Mouse (Mus musculus) kidney, embryonic 14.5 days (tissue): Measurements from ENCODE around the gene Cct5. TPM values are rescaled to one million over a fixed set of nuclear protein-coding genes. Genes with fewer than 3 reads are reported as not detected.
"Not testable (repeated sequence)": the region's sequence is repeated elsewhere in the genome, so short reads cannot be mapped to it uniquely, and the experiment has no call there.

Experiments used
- ATAC-seq: fragments of 200-750 bp; cut with Nextera tagmentation; 2 replicates; pipeline ENCODE4 v1.8.0; 2017; ENCODE audit warnings: moderate number of reproducible peaks, mild to moderate bottlenecking, moderate TSS enrichment, moderate library complexity; ENCODE audit not compliant: low FRiP score, low TSS enrichment
- H3K27ac ChIP-seq: fragments of 300-500 bp; sonication (generic); 2 replicates; pipeline ENCODE4 v1.5.1; 2014; ENCODE audit warnings: low read depth, mild to moderate bottlenecking, low read length, moderate library complexity, mixed read lengths
- H3K27me3 ChIP-seq: fragments of 300-500 bp; sonication (generic); 2 replicates; pipeline ENCODE4 v1.6.1; 2014; ENCODE audit warnings: mild to moderate bottlenecking, low read length; ENCODE audit not compliant: control insufficient read depth, insufficient read depth
- H3K36me3 ChIP-seq: fragments of 300-500 bp; sonication (generic); 2 replicates; pipeline ENCODE4 v1.6.1; 2014; ENCODE audit warnings: low read length, mixed read lengths; ENCODE audit not compliant: control insufficient read depth, insufficient read depth
- H3K4me1 ChIP-seq: fragments of 300-500 bp; sonication (generic); 2 replicates; pipeline ENCODE4 v1.6.1; 2014; ENCODE audit warnings: low read length, mixed read lengths; ENCODE audit not compliant: control insufficient read depth, insufficient read depth
- H3K4me2 ChIP-seq: fragments of 300-500 bp; sonication (generic); replicated peaks from 2 replicates; pipeline ENCODE4 v1.6.1; 2014; ENCODE audit warnings: low read depth, mild to moderate bottlenecking, low read length
- H3K4me3 ChIP-seq: fragments of 300-500 bp; sonication (generic); 2 replicates; pipeline ENCODE4 v1.5.1; 2014; ENCODE audit warnings: mild to moderate bottlenecking, low read length
- H3K9ac ChIP-seq: fragments of 300-500 bp; sonication (generic); 2 replicates; pipeline ENCODE4 v1.6.1; 2014; ENCODE audit warnings: low read depth, mild to moderate bottlenecking, low read length, moderate library complexity
- H3K9me3 ChIP-seq: fragments of 300-500 bp; sonication (generic); 2 replicates; pipeline ENCODE4 v1.6.1; 2016; ENCODE audit warnings: low read length; ENCODE audit not compliant: control insufficient read depth
- WGBS: fragments of 180-500 bp; shearing (Covaris S2); extraction: QIAGEN DNeasy Blood & Tissue Kit; methylation state at CpG from one replicate; pipeline ENCODE4 v1.1.7; 2014; 5-methylcytosine and 5-hydroxymethylcytosine counted together
- polyA plus RNA-seq: library from polyadenylated mRNA; unstranded; fragments of >200 nt; fragmentation: Nextera tagmentation; extraction: Ambion mirVana; gene quantifications from 2 replicates; pipeline ENCODE4 v1.2.1, GENCODE M21; 2014

The Cct5 gene
- polyA plus RNA-seq, 1 experiment from 2014 or later, result 654 TPM

DNA sequence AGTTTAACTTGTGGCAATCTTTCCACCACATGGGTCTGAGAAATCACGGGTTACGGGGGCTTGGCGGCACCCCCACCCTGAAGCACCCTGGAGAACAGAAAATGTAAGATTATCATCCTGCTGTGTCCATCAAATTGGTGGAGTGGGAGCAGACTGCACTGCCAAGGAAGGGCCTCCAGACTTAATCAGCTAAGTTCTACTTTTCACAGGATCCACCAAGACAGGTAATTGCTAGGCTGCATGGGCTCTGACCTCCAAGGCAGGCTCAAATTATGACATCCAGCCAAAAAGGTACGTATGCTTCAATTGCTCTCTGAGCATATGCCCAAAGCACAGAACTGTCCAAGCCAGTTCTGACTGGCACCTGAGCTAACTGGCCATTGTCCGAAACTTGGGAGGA, 11.4 kb downstream of the Cct5 start:
- H3K4me1 ChIP-seq, result no peaks in the 10 kb centered on the region
- no peak overlapping the region for H3K4me3 ChIP-seq
- H3K4me2 ChIP-seq, result no peak overlapping the region
- ATAC-seq, result no peak
- H3K27ac ChIP-seq, result no peak overlapping the region
- no peaks in the 10 kb centered on the region for H3K9me3 ChIP-seq
- WGBS, result 97% methylated on average over 5 of the region's 5 CpGs
- no peaks in the 10 kb centered on the region for H3K27me3 ChIP-seq
- H3K9ac ChIP-seq, result no peak overlapping the region
- H3K36me3 ChIP-seq, result peaks cover 57% of the 10 kb centered on the region

DNA sequence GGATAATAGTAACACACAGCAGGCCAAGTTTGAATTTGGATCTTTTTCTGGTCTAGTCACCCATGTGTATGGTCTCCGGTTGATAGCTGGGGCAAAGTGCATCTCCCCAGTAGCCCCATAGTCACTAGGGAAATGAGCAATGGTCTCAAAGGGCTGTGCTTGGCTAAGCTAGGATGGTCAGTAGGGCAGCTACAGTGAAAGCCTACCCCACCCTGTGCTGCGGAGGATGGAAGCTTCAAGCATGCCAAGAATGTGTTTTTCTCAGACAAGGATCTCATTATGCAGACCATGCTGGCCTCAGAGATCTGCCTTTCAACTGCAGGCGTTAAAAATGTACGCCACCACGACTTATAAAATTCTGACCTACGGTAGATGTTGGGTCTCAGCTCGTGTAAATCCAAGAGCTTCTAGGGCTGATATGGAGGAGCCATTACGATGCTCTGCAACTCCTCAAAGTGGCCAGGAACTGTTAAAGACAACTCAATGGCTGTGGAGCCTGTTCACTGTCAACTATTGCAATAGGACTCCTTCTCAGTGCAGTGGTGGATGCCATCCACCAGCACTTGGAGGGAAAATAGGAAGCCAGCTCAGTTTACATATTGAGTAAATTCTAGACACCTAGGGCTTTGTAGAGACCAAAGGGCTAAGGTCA, 12.5 kb downstream of the Cct5 start:
- H3K27ac ChIP-seq, result no peak overlapping the region
- WGBS, result 69% methylated on average over 8 of the region's 8 CpGs
- no peaks in the 10 kb centered on the region for H3K9me3 ChIP-seq
- H3K4me3 ChIP-seq, result no peak overlapping the region
- H3K36me3 ChIP-seq, result peaks cover 47% of the 10 kb centered on the region
- H3K9ac ChIP-seq, result no peak overlapping the region
- no peak overlapping the region for H3K4me2 ChIP-seq
- ATAC-seq, result no peak
- H3K27me3 ChIP-seq, result no peaks in the 10 kb centered on the region
- H3K4me1 ChIP-seq, result no peaks in the 10 kb centered on the region

DNA sequence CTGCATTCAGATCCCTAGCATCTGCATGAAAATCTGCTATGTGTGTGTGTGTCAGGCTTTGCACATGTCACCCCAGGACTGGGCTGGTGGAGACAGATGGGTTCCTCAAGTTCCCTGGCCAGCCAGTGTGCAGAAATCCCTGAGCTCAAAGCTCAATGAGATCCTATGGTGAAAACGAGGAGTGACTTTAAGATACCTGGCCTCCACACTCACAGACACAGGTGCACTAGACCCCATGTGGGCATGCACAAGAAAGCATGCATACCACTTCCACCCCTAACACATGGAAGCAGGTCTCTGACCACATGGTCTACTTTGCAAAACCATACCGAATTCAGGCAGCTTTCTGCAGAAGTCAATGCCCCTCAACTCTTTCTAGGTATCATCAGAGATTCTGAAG, 13.8 kb downstream of the Cct5 start:
- Histone ChIP-seq H3K36me3 (peaks cover 34% of the 10 kb centered on the region), H3K27me3 (no peaks in the 10 kb centered on the region), H3K4me1 (no peaks in the 10 kb centered on the region), H3K9me3 (no peaks in the 10 kb centered on the region), H3K9ac (no peak overlapping the region), H3K4me3 (no peak overlapping the region), H3K4me2 (no peak overlapping the region), H3K27ac (no peak overlapping the region)
- ATAC-seq, result no peak
- 76% methylated on average over 2 of the region's 2 CpGs for WGBS

DNA sequence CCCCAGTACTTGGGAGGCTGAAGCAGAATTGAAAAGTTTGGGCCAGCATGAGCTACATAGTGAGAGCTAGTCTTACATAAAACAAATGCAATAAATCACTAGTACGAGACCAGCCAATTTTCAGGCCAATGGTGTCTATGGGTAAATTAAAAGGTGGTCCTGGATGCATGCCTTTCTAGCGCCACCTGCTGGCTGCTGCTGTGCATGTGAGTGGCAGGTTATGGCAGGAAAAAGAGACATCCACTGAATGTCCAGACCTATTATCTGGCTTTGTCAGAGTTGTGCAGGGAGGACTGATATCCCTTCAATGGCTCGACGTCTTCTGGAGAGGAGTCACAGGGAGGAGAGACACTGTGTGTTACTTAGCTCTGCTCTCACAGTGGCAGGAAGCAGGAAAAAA, 15.1 kb downstream of the Cct5 start:
- 6% methylated on average over 4 of the region's 4 CpGs for WGBS
- no peaks in the 10 kb centered on the region for H3K9me3 ChIP-seq
- peak; percentile 60 for ATAC-seq

DNA sequence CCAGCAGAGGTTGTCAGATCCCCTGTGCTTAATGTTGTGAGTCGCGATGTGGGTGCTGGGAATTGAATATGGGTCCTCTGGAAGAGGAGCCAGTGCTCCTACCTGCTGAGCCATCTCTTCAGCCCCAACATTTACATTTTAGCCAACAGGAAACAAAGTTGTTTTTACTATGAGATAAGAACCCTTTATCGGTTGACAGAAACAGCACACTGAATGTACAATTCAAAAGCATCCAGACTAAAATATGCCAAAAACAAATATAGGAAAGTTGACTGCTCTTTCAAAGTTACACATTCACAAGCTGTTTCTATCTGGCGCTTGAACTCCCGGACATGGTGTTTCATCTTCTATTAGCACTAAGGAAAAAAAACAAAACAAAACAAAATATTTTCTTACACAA, 15.5 kb downstream of the Cct5 start:
- H3K27me3 ChIP-seq, result no peaks in the 10 kb centered on the region
- H3K27ac ChIP-seq, result no peak overlapping the region
- no peak overlapping the region for H3K4me3 ChIP-seq
- no peaks in the 10 kb centered on the region for H3K4me1 ChIP-seq
- H3K9me3 ChIP-seq, result no peaks in the 10 kb centered on the region
- H3K9ac ChIP-seq, result no peak overlapping the region
- WGBS, result 77% methylated on average over 5 of the region's 5 CpGs
- no peak for ATAC-seq
- H3K4me2 ChIP-seq, result no peak overlapping the region
- peaks cover 17% of the 10 kb centered on the region for H3K36me3 ChIP-seq

More for the DNA sequence above, 15.1 kb downstream of the Cct5 start:
- no peak overlapping the region for H3K27ac ChIP-seq
- H3K9ac ChIP-seq, result no peak overlapping the region
- H3K4me2 ChIP-seq, result no peak overlapping the region
- H3K36me3 ChIP-seq, result peaks cover 21% of the 10 kb centered on the region
- no peak overlapping the region for H3K4me3 ChIP-seq
- H3K27me3 ChIP-seq, result no peaks in the 10 kb centered on the region
- H3K4me1 ChIP-seq, result no peaks in the 10 kb centered on the region

DNA sequence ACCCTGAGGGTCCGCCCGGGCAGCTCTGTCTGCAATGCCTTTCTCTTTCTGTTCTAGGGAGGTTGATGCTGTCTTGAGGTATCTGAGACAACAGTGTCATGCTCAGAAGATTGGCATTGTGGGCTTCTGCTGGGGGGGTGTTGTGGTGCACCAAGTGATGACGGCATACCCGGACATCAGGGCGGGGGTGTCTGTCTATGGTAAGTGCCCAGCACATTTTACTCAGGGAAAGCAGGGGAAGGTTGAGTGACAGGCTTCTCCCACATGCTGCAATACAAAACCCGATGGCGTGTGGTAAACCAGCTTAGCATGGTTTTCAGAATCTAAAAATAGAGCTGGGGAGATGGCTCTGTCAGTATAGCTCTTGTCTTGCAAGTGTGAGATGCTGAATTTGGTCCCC, 16.4 kb downstream of the Cct5 start:
- H3K27me3 ChIP-seq, result no peaks in the 10 kb centered on the region

DNA sequence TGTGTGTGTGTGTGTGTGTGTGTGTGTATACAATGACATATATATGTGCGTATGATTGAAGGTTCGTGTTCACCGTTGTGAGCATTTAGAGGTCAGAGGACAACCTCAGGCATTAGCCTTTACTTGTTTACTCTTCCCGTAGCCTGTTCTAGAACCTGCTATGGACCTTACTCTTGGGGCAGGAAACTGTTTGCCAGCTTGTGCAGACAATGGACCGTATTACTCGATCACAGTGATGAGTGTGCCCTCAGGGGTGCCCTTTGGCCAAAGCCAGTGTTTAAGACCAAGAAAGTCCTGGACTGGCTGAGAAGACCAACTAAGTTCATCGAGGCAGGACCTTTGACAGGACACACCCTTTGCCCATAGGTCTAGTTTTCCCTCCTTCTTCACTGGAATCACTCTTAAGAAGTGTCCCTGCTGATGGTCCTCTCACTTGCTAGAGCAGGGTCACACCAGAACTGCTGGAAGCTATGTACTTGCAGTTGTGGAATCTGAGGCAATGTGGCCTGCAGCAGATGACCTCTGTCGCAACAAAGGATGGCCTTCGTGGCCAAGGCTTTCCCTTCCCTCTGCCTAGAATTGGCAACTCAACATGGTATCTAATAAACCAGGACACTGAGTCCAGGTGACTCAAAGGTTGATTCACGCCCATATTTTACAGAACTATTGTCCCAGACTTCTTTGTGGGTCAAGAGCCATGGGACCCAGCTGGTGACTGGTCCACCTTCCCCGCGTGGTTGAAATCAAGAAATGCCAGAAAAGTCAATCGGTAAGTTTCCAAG, 18.1 kb downstream of the Cct5 start:
- Histone ChIP-seq H3K4me2 (no peak overlapping the region), H3K9me3 (no peaks in the 10 kb centered on the region), H3K9ac (no peak overlapping the region), H3K27ac (no peak overlapping the region), H3K27me3 (no peaks in the 10 kb centered on the region), H3K4me1 (no peaks in the 10 kb centered on the region), H3K36me3 (no peaks in the 10 kb centered on the region), H3K4me3 (no peak overlapping the region)
- ATAC-seq, result no peak
- 94% methylated on average over 13 of the region's 13 CpGs for WGBS

More for the DNA sequence above, 16.4 kb downstream of the Cct5 start:
- Histone ChIP-seq H3K9me3 (no peaks in the 10 kb centered on the region), H3K27ac (no peak overlapping the region), H3K4me1 (no peaks in the 10 kb centered on the region), H3K4me2 (no peak overlapping the region), H3K9ac (no peak overlapping the region), H3K4me3 (no peak overlapping the region), H3K36me3 (peaks cover 8% of the 10 kb centered on the region)
- 84% methylated on average over 7 of the region's 7 CpGs for WGBS
- no peak for ATAC-seq

DNA sequence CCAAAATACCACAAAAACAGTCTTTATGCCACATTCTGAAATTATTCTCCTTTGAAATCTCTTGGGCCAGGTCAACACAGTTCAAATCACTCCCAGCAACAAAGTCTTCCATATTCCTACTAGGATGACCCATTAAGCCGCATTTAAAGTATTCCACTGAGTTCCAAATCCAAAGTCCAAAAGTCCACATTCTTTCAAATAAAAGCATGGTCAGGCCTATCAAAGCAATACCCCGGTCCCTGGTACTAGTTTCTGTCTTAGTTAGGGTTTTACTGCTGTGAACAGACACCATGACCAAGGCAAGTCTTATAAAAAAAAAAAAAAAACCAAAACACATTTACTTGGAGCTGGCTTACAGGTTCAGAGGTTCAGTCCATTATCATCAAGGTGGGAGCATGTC, 20.5 kb downstream of the Cct5 start:
- not testable (repeated sequence) for H3K9ac ChIP-seq, H3K27ac ChIP-seq, H3K4me3 ChIP-seq, H3K9me3 ChIP-seq, H3K27me3 ChIP-seq, H3K36me3 ChIP-seq, H3K4me1 ChIP-seq, ATAC-seq, H3K4me2 ChIP-seq
- WGBS, result 92% methylated on average over 2 of the region's 2 CpGs

DNA sequence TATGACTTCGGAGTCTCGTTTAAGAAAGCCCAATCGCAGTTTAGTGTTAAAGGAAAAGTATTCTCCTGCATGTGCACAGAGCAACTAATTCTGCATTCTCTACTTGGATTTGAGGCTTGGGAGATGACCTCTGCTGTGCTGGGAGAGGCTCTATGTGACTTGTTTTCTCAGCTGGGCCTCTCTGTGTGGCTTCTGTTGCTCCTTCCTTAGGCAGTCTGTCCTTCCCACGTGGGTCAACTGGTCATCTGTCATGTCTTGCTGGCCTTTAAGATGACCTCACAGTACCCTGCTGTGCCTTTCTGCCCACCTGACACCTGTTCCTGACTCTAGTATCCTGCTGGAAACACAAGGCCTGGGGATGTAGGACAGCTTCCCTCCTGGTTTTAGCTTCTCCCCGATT, 25.5 kb downstream of the Cct5 start:
- Histone ChIP-seq H3K9ac (no peak overlapping the region), H3K4me2 (no peak overlapping the region), H3K4me1 (no peaks in the 10 kb centered on the region), H3K27me3 (no peaks in the 10 kb centered on the region), H3K36me3 (no peaks in the 10 kb centered on the region), H3K9me3 (no peaks in the 10 kb centered on the region), H3K27ac (no peak overlapping the region), H3K4me3 (no peak overlapping the region)
- no peak for ATAC-seq
- 61% methylated on average over 5 of the region's 5 CpGs for WGBS
